Mouse (Mus musculus) hindbrain, embryonic 13.5 days (tissue): ENCODE measurements around the gene Spdya. TPM values are rescaled to one million over a fixed set of nuclear protein-coding genes. Genes with fewer than 3 reads are reported as not detected.

Experiments used
- ATAC-seq: fragments of 200-750 bp; cut with Nextera tagmentation; 2 replicates; pipeline ENCODE4 v1.8.0; 2017; ENCODE audit warnings: moderate TSS enrichment; ENCODE audit not compliant: low FRiP score
- H3K27ac ChIP-seq: fragments of 300-500 bp; sonication (generic); 2 replicates; pipeline ENCODE4 v1.5.1; 2015; ENCODE audit warnings: inconsistent platforms, mild to moderate bottlenecking, moderate library complexity
- H3K27me3 ChIP-seq: fragments of 300-500 bp; sonication (generic); 2 replicates; pipeline ENCODE4 v1.6.1; 2015; ENCODE audit warnings: mild to moderate bottlenecking, inconsistent platforms
- H3K36me3 ChIP-seq: fragments of 300-500 bp; sonication (generic); 2 replicates; pipeline ENCODE4 v1.6.1; 2015; ENCODE audit warnings: mild to moderate bottlenecking, inconsistent platforms
- H3K4me1 ChIP-seq: fragments of 300-500 bp; sonication (generic); replicated peaks from 2 replicates; pipeline ENCODE4 v1.6.1; 2015; ENCODE audit warnings: inconsistent platforms
- H3K4me2 ChIP-seq: fragments of 300-500 bp; sonication (generic); 2 replicates; pipeline ENCODE4 v1.6.1; 2015; ENCODE audit warnings: inconsistent platforms, mild to moderate bottlenecking, moderate library complexity
- H3K4me3 ChIP-seq: fragments of 300-500 bp; sonication (generic); 2 replicates; pipeline ENCODE4 v1.5.1; 2015; ENCODE audit warnings: mild to moderate bottlenecking, inconsistent platforms
- H3K9ac ChIP-seq: fragments of 300-500 bp; sonication (generic); 2 replicates; pipeline ENCODE4 v1.6.1; 2015; ENCODE audit warnings: mild to moderate bottlenecking, inconsistent platforms
- H3K9me3 ChIP-seq: fragments of 300-500 bp; sonication (generic); 2 replicates; pipeline ENCODE4 v1.6.1; 2016; ENCODE audit warnings: inconsistent platforms
- WGBS: fragments of 180-500 bp; shearing (Covaris S2); methylation state at CpG from one replicate; pipeline ENCODE4 v1.1.7; 2015; 5-methylcytosine and 5-hydroxymethylcytosine counted together
- polyA plus RNA-seq: library from polyadenylated mRNA; unstranded; fragments of >200 nt; fragmentation: Nextera tagmentation; extraction: Ambion mirVana; gene quantifications from 2 replicates; pipeline ENCODE4 v1.2.1, GENCODE M21; 2015

The Spdya gene
- polyA plus RNA-seq, 1 experiment from 2014 or later, result 0.65 TPM

- WGBS, result 86% methylated on average over 1 of the region's 1 CpGs
- ATAC-seq, result no peak
Observed at GRCm38 (mm10) chr17:71579176-71579705, 27.4 kb downstream of the Spdya start.

GRCm38 (mm10) chr17:71597881-71598658, 46.2 kb downstream of the Spdya start:
- WGBS, result under 1% methylated on average over 48 of the region's 48 CpGs

More at GRCm38 (mm10) chr17:71579176-71579705, 27.4 kb downstream of the Spdya start:
- Histone ChIP-seq H3K27ac (no peak overlapping the region), H3K27me3 (no peaks in the 10 kb centered on the region), H3K4me1 (no peaks in the 10 kb centered on the region), H3K9me3 (no peaks in the 10 kb centered on the region), H3K36me3 (0 out of 2 replicates have a peak, but pooled peaks cover 2% of the 10 kb centered on the region), H3K4me3 (no peak overlapping the region), H3K9ac (no peak overlapping the region), H3K4me2 (no peak overlapping the region)

GRCm38 (mm10) chr17:71598659-71599554, 47.0 kb downstream of the Spdya start:
- Histone ChIP-seq H3K9ac (peak overlapping the region; percentile 83), H3K4me1 (peaks cover 32% of the 10 kb centered on the region), H3K9me3 (no peaks in the 10 kb centered on the region), H3K27ac (peak overlapping the region; percentile 83), H3K36me3 (no peaks in the 10 kb centered on the region), H3K27me3 (peaks cover 11% of the 10 kb centered on the region; the same call in 1 of the 2 replicates), H3K4me2 (peak overlapping the region; percentile 87), H3K4me3 (peak overlapping the region; percentile 64)
- WGBS, result 8% methylated on average over 42 of the region's 42 CpGs
- ATAC-seq, result peak; percentile 98

More at GRCm38 (mm10) chr17:71597881-71598658, 46.2 kb downstream of the Spdya start:
- Histone ChIP-seq H3K27me3 (peaks cover 8% of the 10 kb centered on the region; the same call in 1 of the 2 replicates), H3K36me3 (peaks cover under 1% of the 10 kb centered on the region; the same call in 1 of the 2 replicates), H3K9ac (peak overlapping the region; percentile 83), H3K27ac (peak overlapping the region; percentile 83), H3K9me3 (no peaks in the 10 kb centered on the region), H3K4me1 (peaks cover 32% of the 10 kb centered on the region), H3K4me2 (peak overlapping the region; percentile 87), H3K4me3 (peak overlapping the region; percentile 64)
- ATAC-seq, result peak; percentile 81

GRCm38 (mm10) chr17:71615638-71616318, 63.9 kb downstream of the Spdya start, which contains the start of gene Wdr43:
Gene Wdr43, plus strand, starts transcription at chr17:71615895.
- 6% methylated on average over 40 of the region's 40 CpGs for WGBS
- ATAC-seq, result peak; percentile 100
- peak within 1 kb of the TSS; percentile 88 for H3K4me2 ChIP-seq

GRCm38 (mm10) chr17:71616319-71617032, 64.6 kb downstream of the Spdya start:
- H3K9me3 ChIP-seq, result no peaks in the 10 kb centered on the region
- H3K9ac ChIP-seq, result peak overlapping the region; percentile 94
- H3K4me1 ChIP-seq, result peaks cover 21% of the 10 kb centered on the region
- peaks cover 3% of the 10 kb centered on the region for H3K36me3 ChIP-seq
- no peaks in the 10 kb centered on the region for H3K27me3 ChIP-seq
- ATAC-seq, result peak; percentile 89
- peak overlapping the region; percentile 100 for H3K4me3 ChIP-seq
- peak overlapping the region; percentile 88 for H3K4me2 ChIP-seq
- under 1% methylated on average over 73 of the region's 73 CpGs for WGBS
- peak overlapping the region; percentile 80 for H3K27ac ChIP-seq

More at GRCm38 (mm10) chr17:71615638-71616318, 63.9 kb downstream of the Spdya start, which contains the start of gene Wdr43:
- peaks cover 21% of the 10 kb centered on the region for H3K4me1 ChIP-seq
- H3K36me3 ChIP-seq, result peaks cover 3% of the 10 kb centered on the region
- H3K27ac ChIP-seq, result peak within 1 kb of the TSS; percentile 80
- peak within 1 kb of the TSS; percentile 94 for H3K9ac ChIP-seq
- no peaks in the 10 kb centered on the region for H3K9me3 ChIP-seq
- no peaks in the 10 kb centered on the region for H3K27me3 ChIP-seq
- H3K4me3 ChIP-seq, result peak within 1 kb of the TSS; percentile 100

GRCm38 (mm10) chr17:71617033-71617362, 65.1 kb downstream of the Spdya start:
- no peak overlapping the region for H3K27ac ChIP-seq
- WGBS, result under 1% methylated on average over 10 of the region's 10 CpGs
- no peaks in the 10 kb centered on the region for H3K9me3 ChIP-seq
- peak overlapping the region; percentile 100 for H3K4me3 ChIP-seq
- H3K9ac ChIP-seq, result peak overlapping the region; percentile 94
- peaks cover 3% of the 10 kb centered on the region for H3K36me3 ChIP-seq
- no peak for ATAC-seq
- H3K4me1 ChIP-seq, result peaks cover 21% of the 10 kb centered on the region
- H3K4me2 ChIP-seq, result peak overlapping the region; percentile 88
- no peaks in the 10 kb centered on the region for H3K27me3 ChIP-seq

- Histone ChIP-seq H3K36me3 (peaks cover 3% of the 10 kb centered on the region), H3K4me2 (peak overlapping the region; percentile 88), H3K4me3 (0 out of 2 replicates have a peak overlapping the region, but pooled peaks have one; percentile 2), H3K27me3 (no peaks in the 10 kb centered on the region), H3K9ac (no peak overlapping the region), H3K4me1 (peaks cover 21% of the 10 kb centered on the region), H3K27ac (no peak overlapping the region), H3K9me3 (no peaks in the 10 kb centered on the region)
- ATAC-seq, result no peak
- WGBS, result 76% methylated on average over 4 of the region's 4 CpGs
Observed at GRCm38 (mm10) chr17:71617974-71618373, 66.1 kb downstream of the Spdya start.

GRCm38 (mm10) chr17:71631806-71632205, 79.9 kb downstream of the Spdya start:
- H3K4me3 ChIP-seq, result no peak overlapping the region
- no peak overlapping the region for H3K4me2 ChIP-seq
- H3K36me3 ChIP-seq, result peaks cover 76% of the 10 kb centered on the region
- 92% methylated on average over 10 of the region's 10 CpGs for WGBS
- H3K27me3 ChIP-seq, result no peaks in the 10 kb centered on the region
- no peak overlapping the region for H3K27ac ChIP-seq
- H3K9me3 ChIP-seq, result no peaks in the 10 kb centered on the region
- H3K9ac ChIP-seq, result no peak overlapping the region
- ATAC-seq, result no peak
- no peaks in the 10 kb centered on the region for H3K4me1 ChIP-seq

GRCm38 (mm10) chr17:71633350-71633749, 81.5 kb downstream of the Spdya start:
- Histone ChIP-seq H3K4me2 (no peak overlapping the region), H3K4me1 (no peaks in the 10 kb centered on the region), H3K27ac (no peak overlapping the region), H3K4me3 (no peak overlapping the region), H3K36me3 (peaks cover 79% of the 10 kb centered on the region), H3K27me3 (no peaks in the 10 kb centered on the region), H3K9ac (no peak overlapping the region), H3K9me3 (no peaks in the 10 kb centered on the region)
- no peak for ATAC-seq
- WGBS, result 86% methylated on average over 8 of the region's 8 CpGs

GRCm38 (mm10) chr17:71636786-71637185, 84.9 kb downstream of the Spdya start:
- H3K27me3 ChIP-seq, result no peaks in the 10 kb centered on the region
- no peak overlapping the region for H3K27ac ChIP-seq
- no peaks in the 10 kb centered on the region for H3K4me1 ChIP-seq
- H3K36me3 ChIP-seq, result peaks cover 90% of the 10 kb centered on the region
- no peak overlapping the region for H3K4me3 ChIP-seq
- WGBS, result 93% methylated on average over 8 of the region's 8 CpGs
- no peak overlapping the region for H3K4me2 ChIP-seq
- ATAC-seq, result no peak
- H3K9me3 ChIP-seq, result no peaks in the 10 kb centered on the region
- no peak overlapping the region for H3K9ac ChIP-seq

GRCm38 (mm10) chr17:71637750-71638265, 85.9 kb downstream of the Spdya start:
- H3K4me2 ChIP-seq, result no peak overlapping the region
- H3K9me3 ChIP-seq, result no peaks in the 10 kb centered on the region
- H3K27ac ChIP-seq, result no peak overlapping the region
- H3K4me1 ChIP-seq, result no peaks in the 10 kb centered on the region
- WGBS, result 92% methylated on average over 4 of the region's 4 CpGs
- H3K9ac ChIP-seq, result no peak overlapping the region
- H3K4me3 ChIP-seq, result no peak overlapping the region
- H3K36me3 ChIP-seq, result peaks cover 93% of the 10 kb centered on the region
- H3K27me3 ChIP-seq, result no peaks in the 10 kb centered on the region
- ATAC-seq, result no peak
